Mouse (Mus musculus): ENCODE measurements around the gene Tbk1. TPM values are rescaled to one million over a fixed set of nuclear protein-coding genes. Genes with fewer than 3 reads are reported as not detected.

Tbk1 gene
- total RNA-seq (2021) = 10 to 100 TPM; 36.7 to 47.6 TPM
- long read RNA-seq, experiment 1, transcript Tbk1-201 (21 exons, 3,024 nt) = major isoform, 29 of 36 reads
- long read RNA-seq, experiment 1, partial matches to known transcripts = 2 of 36 reads
- long read RNA-seq, experiment 1, other reads (novel, unspliced or antisense) = 4 of 36 reads
- long read RNA-seq, experiment 2, transcript Tbk1-201 (21 exons, 3,024 nt) = major isoform, 111 of 126 reads
- long read RNA-seq, experiment 2, partial matches to known transcripts = 8 of 126 reads
- long read RNA-seq, experiment 2, other reads (novel, unspliced or antisense) = 7 of 126 reads

DNA sequence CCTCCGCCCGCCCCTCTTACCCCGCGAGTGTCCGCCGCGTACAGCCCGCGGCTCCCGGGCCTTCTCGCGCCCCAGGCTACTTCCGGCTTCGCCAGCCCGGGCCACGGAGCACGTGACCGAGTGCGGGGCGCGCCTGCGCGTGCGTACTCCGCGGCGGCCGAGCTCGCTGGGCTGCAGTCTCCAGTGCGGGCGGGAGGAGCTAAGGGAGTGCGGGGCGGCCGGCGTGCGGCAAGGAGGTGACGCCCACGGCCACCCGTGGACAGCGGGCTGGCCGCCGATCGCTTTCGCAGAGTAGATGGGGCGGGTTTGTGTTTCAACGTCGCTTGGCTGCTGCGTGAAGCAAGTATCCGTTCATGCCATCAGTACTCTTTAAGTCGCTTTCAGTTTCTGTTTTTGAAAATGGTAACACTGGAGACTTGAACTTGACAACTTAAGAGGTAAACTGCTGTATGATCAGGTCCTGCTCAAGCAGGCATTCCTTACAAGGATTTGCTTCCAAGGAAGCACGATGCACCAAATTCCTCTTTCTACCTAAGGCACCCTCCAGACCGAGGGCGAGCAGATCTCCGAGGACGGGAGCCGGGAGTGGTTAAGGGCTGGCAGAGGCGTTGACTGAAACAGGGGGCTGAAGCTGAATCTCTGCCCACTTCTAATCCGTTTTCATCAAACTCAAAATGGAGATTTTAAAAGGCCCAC, at the start of gene Tbk1:
Gene Tbk1 (minus strand): TSS at position 113 of the 696 bp plus-strand sequence.
- DNase-seq (ENCODE audit: low spot score in 2 of 2) = peak; percentile 92 to 94

DNA sequence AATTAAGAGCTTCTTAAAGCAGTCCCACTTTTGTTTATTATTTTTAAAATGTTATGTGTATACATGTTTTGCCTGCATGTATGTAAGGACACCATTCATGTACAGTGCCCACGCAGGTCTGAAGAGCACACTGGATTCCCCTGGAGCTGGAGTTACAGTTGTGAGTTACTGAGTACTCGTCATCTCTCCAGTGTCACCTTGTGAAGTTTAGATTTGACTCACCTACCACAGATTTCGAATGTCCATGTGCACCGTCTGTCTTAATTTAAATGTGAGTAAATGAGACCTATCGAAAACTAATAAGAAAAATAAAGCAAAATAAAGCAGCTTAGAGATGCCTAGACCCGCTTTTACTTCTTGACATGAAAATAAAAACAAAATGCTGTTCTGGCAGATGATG, 49.7 kb upstream of the Tbk1 start:
- no peak for DNase-seq (ENCODE audit: low spot score in 2 of 2)

DNA sequence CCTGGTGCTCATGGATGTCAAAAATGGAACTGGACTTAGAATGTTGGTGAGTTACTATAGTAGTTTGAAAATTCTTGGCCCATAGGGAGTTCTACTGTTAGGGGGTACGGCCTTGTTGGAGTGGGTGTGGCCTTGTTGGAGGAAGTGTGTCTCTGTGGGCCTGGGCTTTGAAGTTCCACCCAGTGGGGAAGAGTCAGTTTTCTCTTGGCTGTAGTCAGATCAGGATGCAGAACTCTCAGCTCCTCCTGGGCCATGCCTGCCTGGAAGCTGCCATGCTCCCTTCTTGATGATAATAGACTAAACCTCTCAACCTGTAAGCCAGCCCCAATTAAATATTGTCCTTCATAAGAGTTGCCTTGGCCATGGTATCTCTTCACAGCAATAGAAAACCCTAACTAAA, 47.6 kb upstream of the Tbk1 start:
- no peak for DNase-seq (ENCODE audit: low spot score in 2 of 2)

DNA sequence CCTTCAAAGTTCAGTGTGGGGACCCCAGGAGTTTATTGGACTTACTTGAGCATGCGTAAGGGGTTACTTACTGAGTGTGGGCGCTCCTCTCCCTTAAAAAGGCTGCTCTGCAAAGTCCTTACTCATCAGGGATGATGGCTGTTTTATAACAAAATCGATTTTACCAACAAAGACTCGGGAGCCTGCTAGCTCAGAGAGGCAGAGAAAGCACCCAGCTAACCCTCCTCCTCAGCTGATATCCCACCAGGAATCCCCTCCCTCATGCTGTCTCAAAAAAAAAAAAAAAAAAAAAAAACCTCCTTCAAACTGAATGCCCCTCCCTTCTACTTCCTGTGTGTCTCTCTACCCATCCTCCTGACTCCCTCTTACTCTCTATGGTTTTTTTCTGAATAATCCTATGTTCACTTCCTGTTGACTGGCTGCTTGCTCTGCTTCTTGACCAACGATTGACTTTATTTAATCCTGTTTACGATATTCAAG, 42.0 kb upstream of the Tbk1 start:
- no peak for DNase-seq (ENCODE audit: low spot score in 2 of 2)

DNA sequence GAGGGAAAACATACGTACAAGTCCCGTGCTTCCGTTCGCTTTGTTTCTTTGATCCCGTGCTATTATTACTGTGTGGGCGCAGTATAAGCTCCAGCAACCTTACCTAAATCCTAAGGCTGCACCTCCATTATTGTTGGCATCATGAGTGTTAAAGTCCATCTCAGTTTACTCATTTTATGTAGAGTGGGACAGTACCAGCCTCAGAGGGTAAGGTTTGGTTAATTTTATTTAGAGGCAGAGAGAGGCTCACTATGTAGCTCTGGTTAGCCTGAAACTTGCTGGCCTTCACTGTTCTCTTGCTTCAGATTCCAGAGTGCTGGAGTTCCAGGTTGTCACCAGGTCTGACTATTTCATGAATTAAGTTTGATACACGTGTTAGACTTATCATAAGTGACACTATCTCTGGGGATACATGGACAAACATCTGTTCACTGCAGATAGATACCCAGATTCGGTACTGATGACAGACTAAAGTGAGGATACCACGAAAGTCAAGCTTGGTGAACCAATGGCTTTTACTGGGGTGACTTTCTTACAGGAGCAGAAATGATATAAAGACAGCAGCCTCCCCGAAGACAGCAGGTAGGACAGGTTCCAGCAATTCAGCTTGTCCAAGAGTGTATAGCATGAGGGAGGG, 40.7 kb upstream of the Tbk1 start:
- DNase-seq (ENCODE audit: low spot score in 2 of 2) = no peak

DNA sequence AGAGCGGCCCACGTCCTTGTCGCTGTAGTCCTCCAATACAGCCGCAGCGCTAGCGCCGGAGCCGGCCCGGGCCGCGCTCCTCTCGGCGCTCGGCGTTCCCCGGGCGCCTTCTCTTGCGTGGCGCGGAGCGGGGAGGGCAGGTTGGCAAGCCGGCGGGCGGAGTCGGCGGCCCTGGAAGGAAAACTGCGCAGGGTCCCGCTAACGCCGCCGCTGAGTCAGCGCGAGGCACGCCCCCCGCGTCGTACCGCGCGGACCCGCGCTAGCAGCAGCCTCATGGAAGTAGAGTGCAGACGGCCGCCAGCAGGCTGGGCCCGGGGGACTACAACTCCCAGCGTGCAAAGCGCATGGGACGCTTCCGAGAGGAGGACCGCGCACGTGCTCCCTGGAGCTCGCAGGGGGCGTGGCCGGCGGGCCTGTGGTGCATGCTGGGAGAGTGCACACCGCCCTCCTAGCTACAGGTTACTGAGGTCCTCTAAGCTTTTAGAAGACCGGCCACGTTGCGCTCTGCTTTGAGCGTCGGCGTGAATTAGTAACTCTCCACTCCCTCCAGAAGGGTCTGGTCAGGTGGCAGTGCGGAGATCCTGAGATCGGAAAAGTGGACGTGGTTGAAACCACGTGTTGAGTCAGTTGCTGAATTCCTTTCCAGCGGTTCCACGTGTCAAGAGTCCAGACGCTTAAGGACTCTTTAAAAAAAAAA, 39.7 kb upstream of the Tbk1 start, which contains the start of gene Xpot:
Gene Xpot (minus strand): TSS at position 147 of the 697 bp plus-strand sequence.
- peak; percentile 94 to 95 for DNase-seq (ENCODE audit: low spot score in 2 of 2)

DNA sequence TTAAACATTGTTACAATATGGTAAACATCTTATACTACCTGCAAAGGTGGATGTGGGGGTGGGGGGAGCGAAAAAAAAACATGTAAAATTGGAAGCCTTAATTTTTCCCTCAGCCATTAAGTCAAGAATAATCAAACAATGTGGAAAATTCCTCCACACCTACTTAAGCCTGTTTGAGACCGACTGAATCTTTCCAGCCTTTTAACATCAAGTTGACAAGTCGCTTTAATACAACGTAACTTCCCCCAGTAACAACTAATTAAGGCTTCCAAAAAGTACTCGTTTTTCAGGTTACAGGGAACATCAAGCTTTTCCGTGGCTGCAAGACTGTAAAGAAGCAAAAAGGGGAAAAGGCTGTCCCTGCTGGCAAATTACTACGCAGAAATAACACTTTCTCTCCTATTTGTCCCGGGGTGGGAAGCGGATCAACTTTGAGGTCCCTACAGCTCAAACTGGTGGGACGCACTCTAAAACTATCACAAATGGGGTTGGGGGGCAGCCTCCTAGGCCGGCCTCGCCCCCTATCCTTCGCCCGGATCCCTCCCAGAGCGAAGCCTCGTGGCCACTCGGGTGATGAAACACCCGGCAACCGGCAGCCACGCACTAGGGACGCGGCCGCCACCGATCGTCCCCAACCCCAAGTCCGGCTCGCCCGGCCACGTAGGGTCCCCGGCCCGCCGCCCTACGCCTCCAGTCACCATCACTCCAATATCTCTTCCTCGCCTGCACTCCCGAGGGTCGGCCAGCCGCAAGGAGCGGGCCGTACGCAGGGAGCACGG, 39.0 kb upstream of the Tbk1 start:
- DNase-seq (ENCODE audit: low spot score in 2 of 2) = no peak

DNA sequence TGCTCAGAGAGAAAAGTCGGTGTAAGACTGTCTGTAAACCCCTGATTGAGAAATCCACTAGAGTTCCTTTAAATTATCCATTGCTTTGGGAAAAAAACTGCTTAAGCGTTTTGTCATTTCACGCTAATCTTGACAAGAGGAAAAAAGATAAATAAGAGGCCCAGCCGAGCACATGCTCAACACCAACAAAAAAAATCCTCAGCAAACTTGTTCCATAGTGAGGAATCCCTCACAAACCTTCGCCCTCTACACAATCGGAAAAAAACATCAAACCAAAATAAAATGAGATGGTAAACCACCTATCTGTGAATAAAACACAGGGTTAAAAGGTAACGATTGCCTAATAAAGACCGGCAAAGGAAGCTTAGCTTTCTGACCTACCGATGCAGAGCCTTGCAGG, 38.4 kb upstream of the Tbk1 start:
- no peak for DNase-seq (ENCODE audit: low spot score in 2 of 2)

DNA sequence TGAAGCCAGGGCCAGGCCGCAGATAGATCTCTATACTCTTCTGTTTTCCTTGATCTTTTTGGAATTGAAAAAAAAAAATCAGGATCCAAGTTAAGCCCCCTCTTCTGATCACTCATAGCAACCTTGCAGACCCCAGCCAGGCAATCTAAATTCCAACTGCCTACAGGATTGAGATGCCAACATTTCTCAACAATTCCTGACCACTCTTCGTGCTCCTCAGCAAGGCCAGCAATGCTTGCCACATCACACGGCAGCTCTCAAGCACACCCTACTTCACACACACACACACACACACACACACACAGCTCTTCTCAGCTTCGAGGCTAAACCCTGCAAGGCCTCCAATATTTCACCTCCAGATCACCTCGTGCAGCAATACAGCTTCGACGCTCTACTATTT, 37.1 kb upstream of the Tbk1 start:
- no peak for DNase-seq (ENCODE audit: low spot score in 2 of 2)

DNA sequence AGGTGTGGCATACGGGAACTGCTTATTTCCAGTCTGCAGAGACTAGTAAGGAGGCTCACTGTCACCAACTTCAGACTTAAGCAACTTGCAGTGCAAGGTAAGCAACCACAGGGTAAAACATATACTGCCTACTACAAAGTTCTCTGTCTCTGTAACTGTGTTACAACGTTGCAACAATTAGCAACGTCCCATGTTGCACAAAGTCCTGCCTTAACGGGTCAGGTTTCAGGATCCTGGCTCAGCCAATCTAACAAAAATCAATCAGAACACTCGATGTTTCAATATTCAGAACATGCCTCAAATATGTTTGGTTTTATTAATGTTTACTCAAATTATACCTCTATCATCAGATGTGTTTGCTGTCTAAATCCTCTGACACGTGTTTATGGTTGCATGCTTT, 35.8 kb upstream of the Tbk1 start:
- DNase-seq (ENCODE audit: low spot score in 2 of 2) = no peak

DNA sequence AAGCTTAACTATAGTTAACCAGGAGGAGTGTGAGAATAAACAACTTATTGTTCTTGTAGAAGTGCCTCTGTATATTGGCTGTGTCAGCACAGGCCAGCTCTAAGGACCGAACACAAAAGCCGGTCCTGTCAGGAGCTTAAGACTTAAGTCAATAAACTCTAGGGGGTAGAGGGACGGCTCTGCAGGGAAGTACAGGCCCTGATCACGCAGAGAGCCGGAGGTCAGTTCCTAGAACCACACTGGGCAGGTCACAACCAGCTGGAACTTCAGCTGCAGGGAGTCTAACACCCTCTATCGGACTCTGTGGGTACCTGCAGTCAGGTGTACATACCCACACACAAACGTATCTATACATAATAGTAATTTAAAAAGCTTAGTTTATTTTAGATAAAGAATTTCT, 29.3 kb upstream of the Tbk1 start:
- no peak for DNase-seq (ENCODE audit: low spot score in 2 of 2)

DNA sequence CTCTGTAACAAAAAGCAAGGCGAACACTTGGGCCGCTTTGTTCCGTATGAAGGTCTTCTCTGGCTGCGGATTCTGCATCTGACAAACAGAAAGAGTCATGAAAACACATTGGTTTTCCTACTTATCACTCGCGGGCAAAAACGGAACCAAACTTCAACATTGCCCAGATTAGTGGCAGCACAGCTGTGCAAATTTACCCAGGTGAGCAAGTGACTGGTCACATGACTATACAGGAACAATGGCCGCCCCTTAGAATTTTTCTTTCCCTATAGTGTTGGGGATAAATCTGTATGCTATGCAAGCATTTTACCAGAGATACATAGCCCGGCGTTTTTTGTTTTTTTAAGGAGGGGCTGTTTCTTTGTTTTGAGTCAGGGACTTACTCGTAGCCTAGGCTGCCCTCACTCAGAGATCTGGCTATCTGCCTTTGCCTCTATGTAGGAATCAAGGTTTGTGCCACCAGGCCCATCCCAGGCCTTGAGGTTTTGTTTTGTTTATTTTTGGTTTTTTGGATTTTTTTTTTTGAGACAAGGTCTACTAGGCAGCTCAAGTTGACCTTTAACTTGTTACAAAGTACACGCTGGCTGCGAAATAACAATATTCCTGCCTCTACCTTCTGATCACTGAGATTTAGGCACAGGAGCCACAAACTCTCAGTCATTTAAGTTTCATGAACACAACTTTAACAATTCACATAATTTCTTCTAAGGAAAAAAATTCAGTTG, 28.7 kb upstream of the Tbk1 start:
- no peak for DNase-seq (ENCODE audit: low spot score in 2 of 2)

DNA sequence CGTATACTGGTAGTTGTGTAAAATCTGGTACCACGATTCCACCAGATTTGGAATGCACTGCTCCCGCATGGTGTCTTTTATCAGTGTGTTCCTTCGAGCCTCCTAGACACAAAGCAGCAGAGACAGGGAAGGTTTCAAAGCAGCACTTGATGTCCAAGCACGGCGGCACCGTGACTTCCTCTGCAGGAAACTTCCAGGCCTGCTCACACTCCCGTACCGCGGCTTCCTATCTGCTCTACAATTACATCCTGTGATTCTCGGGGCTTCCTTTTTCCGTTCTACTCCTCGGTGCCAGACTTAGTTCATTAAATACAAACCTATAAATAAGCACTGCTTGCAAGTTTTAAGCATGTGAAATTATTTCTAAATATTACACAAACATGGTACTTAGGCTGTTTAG, 27.0 kb upstream of the Tbk1 start:
- no peak for DNase-seq (ENCODE audit: low spot score in 2 of 2)

DNA sequence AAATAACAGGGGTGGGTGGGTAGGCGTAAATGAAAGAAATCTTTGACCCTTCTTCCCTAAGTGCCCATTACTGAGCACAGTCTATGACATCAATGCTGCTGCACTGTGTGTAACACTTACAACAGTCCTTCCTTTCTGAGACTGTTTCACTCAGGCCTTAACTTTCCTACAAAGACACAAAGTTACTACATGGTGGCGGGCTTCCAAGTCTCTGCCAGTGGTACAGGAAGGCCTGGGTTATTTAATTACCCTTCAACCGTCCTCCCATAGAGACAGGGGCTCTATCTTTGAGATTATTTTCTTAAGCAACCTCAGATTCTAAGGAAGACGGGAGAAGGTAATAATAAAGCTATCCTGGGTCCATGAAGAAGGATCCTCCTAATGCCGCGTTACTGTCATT, 25.9 kb upstream of the Tbk1 start:
- no peak for DNase-seq (ENCODE audit: low spot score in 2 of 2)

DNA sequence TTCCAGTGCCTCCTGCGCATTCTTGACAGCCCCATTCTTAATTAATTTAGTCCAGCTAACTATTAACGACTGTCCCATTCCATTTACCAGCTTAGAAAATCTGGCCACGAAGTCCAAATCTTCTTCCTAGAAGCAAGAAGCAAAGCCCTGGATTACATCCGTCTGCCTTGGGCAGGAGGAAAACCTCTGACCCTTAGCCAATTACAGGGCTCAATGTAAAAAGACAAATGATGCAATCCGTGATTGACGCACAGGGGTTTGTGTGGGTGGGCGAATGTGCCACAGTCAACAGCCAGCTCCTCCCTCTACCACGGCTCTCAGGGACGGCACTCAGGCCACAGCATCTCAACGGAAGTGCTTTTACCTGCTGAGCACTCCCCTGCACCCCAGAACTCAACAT, 25.0 kb upstream of the Tbk1 start:
- no peak for DNase-seq (ENCODE audit: low spot score in 2 of 2)

DNA sequence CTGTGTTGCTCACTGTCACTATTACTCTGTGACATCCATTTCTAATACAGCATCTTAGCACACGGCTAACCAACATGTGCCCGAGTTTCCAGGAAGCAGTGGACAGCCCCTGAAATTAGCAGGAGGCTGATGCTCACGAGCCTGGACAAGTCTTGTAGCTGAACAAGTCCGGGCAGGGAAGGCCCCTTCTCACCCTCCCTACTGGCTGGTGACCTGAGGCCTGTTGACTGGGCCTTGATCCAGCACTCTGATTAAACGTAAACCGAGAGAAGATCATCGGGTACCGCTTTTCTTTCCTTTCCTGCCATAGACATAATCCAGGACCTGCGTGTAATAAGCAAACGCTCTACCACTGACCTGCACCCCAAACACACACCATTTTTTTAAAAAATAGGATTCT, 21.6 kb upstream of the Tbk1 start:
- no peak for DNase-seq (ENCODE audit: low spot score in 2 of 2)

DNA sequence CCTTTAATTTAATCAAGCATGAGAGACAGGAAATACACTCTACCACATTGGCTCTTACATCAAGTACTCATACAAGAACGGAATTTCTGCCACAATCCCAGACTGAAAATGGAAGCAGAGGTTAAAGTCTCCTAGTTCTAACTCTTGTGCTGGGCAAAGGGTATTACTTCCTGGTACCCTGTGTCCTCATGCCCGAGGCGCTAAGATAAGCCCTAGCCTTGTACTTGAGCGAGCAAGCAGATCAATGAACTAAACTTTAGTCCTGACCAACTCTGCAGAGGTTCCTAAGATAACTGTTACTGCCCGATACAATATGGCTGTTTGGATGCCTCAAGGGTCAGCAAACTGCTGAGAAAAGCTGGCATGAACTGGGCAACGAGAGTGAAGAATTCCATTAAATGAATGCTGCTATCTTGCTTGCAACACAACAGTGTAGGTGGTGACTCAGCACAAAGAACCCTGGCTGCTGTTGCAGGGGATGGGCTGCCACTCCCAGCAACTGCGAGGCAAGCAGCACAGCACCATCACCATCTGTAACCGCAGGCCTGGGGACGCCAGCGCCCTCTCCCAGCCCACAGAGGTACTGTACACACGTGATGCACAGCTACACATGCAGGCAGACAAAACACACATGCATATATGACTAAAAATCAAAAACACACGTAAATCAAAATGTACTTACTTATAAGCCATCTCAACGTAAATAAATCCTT, 18.2 kb upstream of the Tbk1 start:
- DNase-seq (ENCODE audit: low spot score in 2 of 2) = no peak

DNA sequence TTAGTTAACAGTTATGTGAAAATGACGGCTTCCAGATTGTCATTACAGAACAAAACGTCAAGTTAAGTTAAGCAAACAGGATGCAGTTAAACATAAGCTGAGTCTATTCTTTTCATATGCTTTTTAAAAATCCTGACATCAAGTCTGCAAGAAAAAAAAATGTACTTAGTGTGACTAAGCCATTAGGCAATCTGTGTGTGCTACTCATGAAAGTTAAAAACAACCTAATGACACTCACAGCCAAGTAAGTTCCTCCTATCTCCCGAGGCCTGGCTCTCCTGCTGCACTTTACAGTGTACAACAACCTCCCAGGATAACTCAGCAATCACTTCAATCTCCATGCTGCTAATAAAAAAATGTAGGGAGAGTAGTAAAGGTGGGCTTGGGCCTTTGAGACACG, 17.0 kb upstream of the Tbk1 start:
- DNase-seq (ENCODE audit: low spot score in 2 of 2) = no peak

DNA sequence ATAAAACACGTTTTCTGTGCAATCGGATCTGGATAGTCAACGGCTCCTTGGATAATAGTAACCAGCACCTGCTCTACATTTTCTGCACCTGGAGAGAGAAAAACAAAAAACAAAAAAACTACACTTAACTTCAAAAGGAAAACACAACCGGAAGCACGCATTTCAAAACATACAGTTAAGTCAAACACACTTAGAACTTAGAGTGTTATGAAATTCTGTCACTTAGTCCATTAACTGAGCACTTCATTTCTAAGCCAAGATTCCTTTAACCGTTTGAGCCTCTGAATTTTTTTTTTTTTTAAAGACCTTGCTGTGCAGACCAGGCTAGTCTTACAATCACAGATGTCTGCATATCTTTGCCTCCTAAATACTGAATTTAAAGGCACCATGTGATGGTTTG, 14.7 kb upstream of the Tbk1 start:
- no peak for DNase-seq (ENCODE audit: low spot score in 2 of 2)

DNA sequence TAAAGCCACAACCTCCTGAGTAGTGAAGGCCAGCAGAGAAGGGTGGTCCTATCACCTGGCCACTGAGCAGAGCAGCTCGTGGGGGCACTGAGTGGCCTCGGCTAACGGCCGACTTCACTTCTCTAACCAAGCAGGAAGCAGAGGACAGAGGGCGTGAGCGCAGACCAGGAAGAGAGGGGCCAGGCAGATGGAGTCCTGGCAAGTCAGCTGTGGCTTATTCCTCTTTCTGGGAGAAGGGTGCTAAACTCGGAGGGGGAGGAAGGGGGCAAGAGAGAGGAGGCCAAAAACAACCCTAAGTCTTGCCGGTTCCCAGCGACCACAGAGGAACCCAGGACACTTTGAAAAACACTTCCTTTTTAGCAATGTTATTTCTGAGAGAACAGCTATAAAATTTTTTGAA, 10.0 kb upstream of the Tbk1 start:
- no peak for DNase-seq (ENCODE audit: low spot score in 2 of 2)

Data from adrenal gland, adult 18-20 months (tissue).